Mouse (Mus musculus) C3H10T1/2 (cell line): ENCODE measurements around the gene Gsto1. TPM values are rescaled to one million over a fixed set of nuclear protein-coding genes. Genes with fewer than 3 reads are reported as not detected.

Experiments used
- polyA plus RNA-seq, 2 experiments: library from polyadenylated mRNA; unstranded; fragments of >200 nt; fragmentation: generic; extraction: Trizol; gene quantifications; one replicate each; pipeline ENCODE4 v1.2.1; 2012; ENCODE audit warnings: missing spikeins in 2 of 2

Gene Gsto1
- polyA plus RNA-seq = 100 to 1,000 TPM; 161 to 577 TPM

GRCm38 (mm10) chr19:47854796-47855783 is at the start of gene Gsto1:
Gene Gsto1, plus strand, starts transcription at chr19:47854970.

GRCm38 (mm10) chr19:47865353-47865947 is 10.7 kb downstream of the Gsto1 start, which contains the start of gene Gsto2:
Gene Gsto2, plus strand, starts transcription at chr19:47865534.

Other genes with a start within 250 kb of the Gsto1 start
- under 1 TPM; 0.16 to 0.93 TPM for gene Col17a1, start 162.9 kb upstream of the Gsto1 start, polyA plus RNA-seq
- 10 to 100 TPM; 25.5 to 67.9 TPM for gene Sfr1, start 123.3 kb upstream of the Gsto1 start, polyA plus RNA-seq
- gene Gsto2, start 10.6 kb downstream of the Gsto1 start, polyA plus RNA-seq = 1 to 10 TPM; 6.8 to 9.9 TPM
- under 1 TPM; 0.02 to 0.04 TPM for gene Cfap43, start 64.3 kb downstream of the Gsto1 start, polyA plus RNA-seq
- gene Itprip, start 64.3 kb downstream of the Gsto1 start, polyA plus RNA-seq = 1 to 10 TPM; 7.6 to 9.8 TPM
- gene Cfap58, start 82.7 kb downstream of the Gsto1 start, polyA plus RNA-seq = not detected